Mouse (Mus musculus) limb, embryonic 14.5 days (tissue): ENCODE results near the gene Pdgfb. TPM values are rescaled to one million over a fixed set of nuclear protein-coding genes. Genes with fewer than 3 reads are reported as not detected.
A peak's percentile ranks its signal among the peaks of the same experiment; 100 is the strongest.

Experiments used
- ATAC-seq: fragments of 200-750 bp; cut with Nextera tagmentation; 2 replicates; pipeline ENCODE4 v1.8.0; 2017; ENCODE audit warnings: low read depth, moderate number of reproducible peaks, moderate TSS enrichment; ENCODE audit not compliant: low FRiP score
- DNase-seq: peaks from one replicate; pipeline ENCODE4 v3.0.0-alpha.2; 2015; ENCODE audit warnings: low spot score
- H3K27ac ChIP-seq: fragments of 300-500 bp; sonication (generic); replicated peaks from 2 replicates; pipeline ENCODE4 v1.5.1; 2014; ENCODE audit warnings: low read depth, mild to moderate bottlenecking, low read length, moderate library complexity, mixed read lengths
- H3K27me3 ChIP-seq: fragments of 300-500 bp; sonication (generic); 2 replicates; pipeline ENCODE4 v1.6.1; 2014; ENCODE audit warnings: low read length, mixed read lengths; ENCODE audit not compliant: control insufficient read depth, insufficient read depth
- H3K36me3 ChIP-seq: fragments of 300-500 bp; sonication (generic); 2 replicates; pipeline ENCODE4 v1.6.1; 2014; ENCODE audit warnings: mild to moderate bottlenecking, low read length, moderate library complexity, mixed read lengths; ENCODE audit not compliant: control insufficient read depth, insufficient read depth
- H3K4me1 ChIP-seq: fragments of 300-500 bp; sonication (generic); 2 replicates; pipeline ENCODE4 v1.6.1; 2014; ENCODE audit warnings: antibody characterized with exemption, low read length, mixed read lengths; ENCODE audit not compliant: control insufficient read depth, insufficient read depth
- H3K4me2 ChIP-seq: fragments of 300-500 bp; sonication (generic); replicated peaks from 2 replicates; pipeline ENCODE4 v1.6.1; 2014; ENCODE audit warnings: low read depth, mild to moderate bottlenecking, low read length, moderate library complexity; ENCODE audit not compliant: severe bottlenecking
- H3K4me3 ChIP-seq: fragments of 300-500 bp; sonication (generic); replicated peaks from 2 replicates; pipeline ENCODE4 v1.5.1; 2014; ENCODE audit warnings: low read length
- H3K9ac ChIP-seq: fragments of 300-500 bp; sonication (generic); 2 replicates; pipeline ENCODE4 v1.6.1; 2014; ENCODE audit warnings: mild to moderate bottlenecking, low read depth, low read length, moderate library complexity; ENCODE audit not compliant: severe bottlenecking
- H3K9me3 ChIP-seq: fragments of 300-500 bp; sonication (generic); 2 replicates; pipeline ENCODE4 v1.6.1; 2016; ENCODE audit warnings: low read length; ENCODE audit not compliant: control insufficient read depth
- POLR2A ChIP-seq: fragments of 200-500 bp; IDR thresholded peaks from 2 replicates; pipeline ENCODE4 v1.8.0; 2012; ENCODE audit warnings: inconsistent platforms, mild to moderate bottlenecking, moderate library complexity, borderline replicate concordance; ENCODE audit not compliant: insufficient read depth, insufficient read length; ENCODE audit errors: extremely low read depth
- WGBS: fragments of 180-500 bp; shearing (Covaris S2); extraction: QIAGEN DNeasy Blood & Tissue Kit; methylation state at CpG from one replicate; pipeline ENCODE4 v1.1.7; 2014; 5-methylcytosine and 5-hydroxymethylcytosine counted together
- microRNA-seq: library from miRNA; unstranded; fragments of <30 nt; microRNA quantifications from one replicate; pipeline ENCODE4, GENCODE M21; 2016
- polyA plus RNA-seq, 2 experiments: library from polyadenylated mRNA; depleted of rRNA in 1 of 2; stranded (reverse) in 1 of 2; unstranded in 1 of 2; fragments of >200 nt; fragmentation: Nextera tagmentation in 1 of 2; extraction: Ambion mirVana in 1 of 2; gene quantifications; 2 replicates each; pipeline versions ENCODE4 v1.2.1 to v1.2.3; 2012 to 2014

Pdgfb gene
- polyA plus RNA-seq, 2 experiments = 4.2 to 15.4 TPM

DNA sequence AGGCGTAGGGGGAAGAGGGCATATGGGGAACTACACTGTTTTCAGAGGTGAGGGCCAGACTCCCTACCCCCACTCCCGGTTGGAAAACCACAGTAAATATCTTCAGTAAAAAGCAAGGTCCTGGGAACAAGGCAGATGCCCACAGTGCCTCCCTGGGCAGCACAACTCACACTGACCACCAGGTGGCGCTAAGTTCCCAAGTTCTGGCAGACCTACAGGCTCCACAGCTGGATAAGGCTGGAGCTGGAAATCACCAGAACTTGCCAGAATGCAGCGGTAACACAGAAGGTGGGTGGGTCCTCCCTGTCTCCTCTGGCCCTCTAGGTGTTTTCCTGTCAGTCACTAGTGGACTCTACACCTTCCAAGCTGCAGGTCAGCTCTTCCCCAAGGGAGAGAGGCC lies 68.8 kb downstream of the Pdgfb start:
- TF ChIP-seq POLR2A = no peak
- 7% methylated on average over 4 of the region's 4 CpGs for WGBS
- no peaks in the 10 kb centered on the region for H3K27me3 ChIP-seq
- no peak overlapping the region for H3K4me2 ChIP-seq
- no peak overlapping the region for H3K27ac ChIP-seq
- peak; percentile 86 for DNase-seq
- no peak overlapping the region for H3K9ac ChIP-seq
- ATAC-seq = peak; percentile 73
- no peaks in the 10 kb centered on the region for H3K36me3 ChIP-seq
- H3K4me1 ChIP-seq = peaks cover 16% of the 10 kb centered on the region
- H3K4me3 ChIP-seq = no peak overlapping the region
- H3K9me3 ChIP-seq = no peaks in the 10 kb centered on the region

Small RNA genes lying within 50 kb of the gene (microRNA-seq; reads per million reads assigned to microRNA genes)
- gene Mir7213 = 1.4 reads per million

Other genes starting within 250 kb of the Pdgfb start
- 70.2 and 88.9 TPM in 2 replicates for gene Dnal4, start 237.1 kb downstream of the Pdgfb start, polyA plus RNA-seq (2012; rRNA removed)
- 60.9 and 68.2 TPM in 2 replicates for gene Dnal4, start 237.1 kb downstream of the Pdgfb start, polyA plus RNA-seq (2014; fragmentation: Nextera tagmentation; extraction: Ambion mirVana)
- gene Nptxr, start 210.2 kb downstream of the Pdgfb start, polyA plus RNA-seq (2012; rRNA removed) = 9.3 and 11.3 TPM in 2 replicates
- gene Nptxr, start 210.2 kb downstream of the Pdgfb start, polyA plus RNA-seq (2014; fragmentation: Nextera tagmentation; extraction: Ambion mirVana) = 2.6 and 4.7 TPM in 2 replicates
- 1.7 TPM in 1 of 2 replicates, not detected in the other for gene Npcd, start 180.7 kb downstream of the Pdgfb start, polyA plus RNA-seq (2012; rRNA removed)
- 0.50 and 0.99 TPM in 2 replicates for gene Npcd, start 180.7 kb downstream of the Pdgfb start, polyA plus RNA-seq (2014; fragmentation: Nextera tagmentation; extraction: Ambion mirVana)
- gene Cbx6, start 180.3 kb downstream of the Pdgfb start, polyA plus RNA-seq (2012; rRNA removed) = 83.4 and 95.0 TPM in 2 replicates
- 49.1 and 49.9 TPM in 2 replicates for gene Cbx6, start 180.3 kb downstream of the Pdgfb start, polyA plus RNA-seq (2014; fragmentation: Nextera tagmentation; extraction: Ambion mirVana)
- 16.0 and 18.0 TPM in 2 replicates for gene Apobec3, start 123.3 kb downstream of the Pdgfb start, polyA plus RNA-seq (2012; rRNA removed)
- gene Apobec3, start 123.3 kb downstream of the Pdgfb start, polyA plus RNA-seq (2014; fragmentation: Nextera tagmentation; extraction: Ambion mirVana) = 12.0 and 13.2 TPM in 2 replicates
- 8.5 and 9.3 TPM in 2 replicates for gene Cbx7, start 43.9 kb downstream of the Pdgfb start, polyA plus RNA-seq (2012; rRNA removed)
- 2.1 and 2.9 TPM in 2 replicates for gene Cbx7, start 43.9 kb downstream of the Pdgfb start, polyA plus RNA-seq (2014; fragmentation: Nextera tagmentation; extraction: Ambion mirVana)
- gene Syngr1, start 76.4 kb upstream of the Pdgfb start, polyA plus RNA-seq (2012; rRNA removed) = 10.8 and 11.0 TPM in 2 replicates
- 8.3 and 11.5 TPM in 2 replicates for gene Syngr1, start 76.4 kb upstream of the Pdgfb start, polyA plus RNA-seq (2014; fragmentation: Nextera tagmentation; extraction: Ambion mirVana)
- 1,074 and 1,569 TPM in 2 replicates for gene Rpl3, start 76.9 kb upstream of the Pdgfb start, polyA plus RNA-seq (2012; rRNA removed)
- gene Rpl3, start 76.9 kb upstream of the Pdgfb start, polyA plus RNA-seq (2014; fragmentation: Nextera tagmentation; extraction: Ambion mirVana) = 1,384 and 1,387 TPM in 2 replicates
- 43.1 and 56.5 TPM in 2 replicates for gene Tab1, start 118.2 kb upstream of the Pdgfb start, polyA plus RNA-seq (2012; rRNA removed)
- 34.6 and 39.4 TPM in 2 replicates for gene Tab1, start 118.2 kb upstream of the Pdgfb start, polyA plus RNA-seq (2014; fragmentation: Nextera tagmentation; extraction: Ambion mirVana)
- gene Mgat3, start 158.7 kb upstream of the Pdgfb start, polyA plus RNA-seq (2012; rRNA removed) = 18.1 and 23.9 TPM in 2 replicates
- 6.7 and 8.0 TPM in 2 replicates for gene Mgat3, start 158.7 kb upstream of the Pdgfb start, polyA plus RNA-seq (2014; fragmentation: Nextera tagmentation; extraction: Ambion mirVana)
- 13.3 and 14.0 TPM in 2 replicates for gene Mief1, start 219.0 kb upstream of the Pdgfb start, polyA plus RNA-seq (2012; rRNA removed)
- gene Mief1, start 219.0 kb upstream of the Pdgfb start, polyA plus RNA-seq (2014; fragmentation: Nextera tagmentation; extraction: Ambion mirVana) = 29.9 and 32.7 TPM in 2 replicates
- gene AC140267.1, start 220.9 kb upstream of the Pdgfb start, polyA plus RNA-seq (2012; rRNA removed) = not detected in 2 replicates
- gene AC140267.1, start 220.9 kb upstream of the Pdgfb start, polyA plus RNA-seq (2014; fragmentation: Nextera tagmentation; extraction: Ambion mirVana) = not detected in 2 replicates
- 319 and 398 TPM in 2 replicates for gene Atf4, start 240.2 kb upstream of the Pdgfb start, polyA plus RNA-seq (2012; rRNA removed)
- gene Atf4, start 240.2 kb upstream of the Pdgfb start, polyA plus RNA-seq (2014; fragmentation: Nextera tagmentation; extraction: Ambion mirVana) = 124 and 141 TPM in 2 replicates
- gene Rps19bp1, start 249.3 kb upstream of the Pdgfb start, polyA plus RNA-seq (2012; rRNA removed) = 38.4 and 44.2 TPM in 2 replicates
- gene Rps19bp1, start 249.3 kb upstream of the Pdgfb start, polyA plus RNA-seq (2014; fragmentation: Nextera tagmentation; extraction: Ambion mirVana) = 61.1 and 66.0 TPM in 2 replicates